ENCODE assay signal across 8 mouse cellular contexts in the genomic region with DNA sequence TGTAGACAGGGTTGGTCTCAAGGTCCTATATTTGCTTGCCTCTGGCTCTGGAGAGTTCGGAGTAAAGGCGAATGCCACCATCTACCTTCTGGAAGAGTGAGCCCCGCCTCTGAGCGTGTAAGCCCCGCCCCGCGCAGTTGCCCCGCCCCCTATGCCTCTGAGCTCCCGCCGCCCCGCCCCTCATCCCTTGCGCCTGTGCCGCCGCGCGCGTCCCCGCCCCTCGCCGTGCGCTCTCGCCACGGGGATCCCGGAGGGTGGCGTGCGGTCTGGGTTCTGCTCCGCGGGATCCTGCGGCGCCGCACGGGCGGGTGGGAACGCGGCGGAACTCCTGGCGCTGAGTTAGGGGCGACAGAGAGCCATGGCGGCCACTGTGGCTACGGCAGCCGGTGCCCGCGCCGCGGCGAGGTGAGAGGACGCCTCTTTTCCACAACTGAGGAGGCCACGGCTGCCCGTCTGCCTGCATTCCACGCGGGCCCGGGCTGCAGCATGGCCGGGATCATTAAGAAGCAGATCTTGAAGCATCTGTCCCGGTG. TPM values are rescaled to one million over a fixed set of nuclear protein-coding genes. Genes with fewer than 3 reads are reported as not detected.
A peak's percentile ranks its signal among the peaks of the same experiment; 100 is the strongest.
DNase-seq lines count a peak whose midpoint lies in the region; ATAC-seq lines count a peak whose summit lies in the region.

A gene (plus strand): TSS at position 177 of the 533 bp plus-strand sequence.

- H3K4me3 ChIP-seq in megakaryocyte, embryonic 14.5 days (replicated peaks) = peak within 1 kb of the TSS; percentile 97

- no peaks in the 10 kb centered on the region for H3K9me3 ChIP-seq in megakaryocyte, embryonic 14.5 days

- peak; percentile 86 to 95 for DNase-seq in adrenal gland, adult (ENCODE audit: inconsistent age in 2 of 2, low spot score in 1 of 2)
- peak; percentile 78 for DNase-seq in embryo, embryonic 10 days (ENCODE audit: low spot score)
- DNase-seq in gastrocnemius, postnatal 14 days = peak; percentile 86
- peak; percentile 36 to 71 for DNase-seq in left cerebral cortex, adult 9 months (ENCODE audit: low spot score in 2 of 2)
- peak; percentile 85 to 90 for DNase-seq in right cerebral cortex, postnatal 10 days (ENCODE audit: low spot score in 2 of 2)
- peak; percentile 82 for DNase-seq in urinary bladder, postnatal 14 days (ENCODE audit: low spot score)

- no peaks in the 10 kb centered on the region for H3K27me3 ChIP-seq in megakaryocyte, embryonic 14.5 days (replicated peaks)

- intact Hi-C loops in gastrocnemius, postnatal 14 days (cut with DNase I; ENCODE audit: low total_unique reads) = no loop called here

- ATAC-seq in inflammation-experienced regulatory T-cells, adult 6 months = peak; percentile 87

- H3K36me3 ChIP-seq in megakaryocyte, embryonic 14.5 days (replicated peaks; ENCODE audit: low read length) = peaks cover 26% of the 10 kb centered on the region

- peaks cover 40% of the 10 kb centered on the region for H3K4me1 ChIP-seq in megakaryocyte, embryonic 14.5 days

RNA-seq across cellular contexts. Expression of the gene that starts here (rescaled TPM):
- total RNA-seq in gastrocnemius, postnatal 14 days (2021) = 10 to 100 TPM; 15.8 to 16.6 TPM
- 1 to 10 TPM in 1 of 3 experiments, under 1 TPM in 2; 0.77 to 1.2 (median 0.86) TPM for polyA plus RNA-seq in inflammation-experienced regulatory T-cells, adult 6 months (2017; shearing (Covaris generic))
- 3.2 and 12.1 TPM in 2 replicates for polyA plus RNA-seq in megakaryocyte, embryonic 14.5 days (2012; ENCODE audit: insufficient read depth, low replicate concordance)

Comparison
In these comparisons a context has a peak if more than half of its experiments do, and no peak if none do; other contexts are left out.
1. Peak in every context shown above with its lines: DNase-seq, ATAC-seq and H3K4me3 ChIP-seq.